Mouse (Mus musculus) gastrocnemius, postnatal 25 days (tissue): ENCODE results near the gene Smarcc1. TPM values are rescaled to one million over a fixed set of nuclear protein-coding genes. Genes with fewer than 3 reads are reported as not detected.

Source experiments
- microRNA-seq, 2 experiments: library from miRNA; unstranded; fragments of <30 nt; microRNA quantifications; one replicate each; pipeline ENCODE4 v1.2.0; 2021; ENCODE audit warnings: borderline replicate concordance in 2 of 2
- total RNA-seq, 2 experiments: library from RNA; stranded (reverse); gene quantifications; 1 replicate in 1 of 2; 2 replicates in 1 of 2; pipeline ENCODE4 v1.2.3; 2021

The Smarcc1 gene
- total RNA-seq, 2 experiments from 2014 or later = 19.5 to 19.6 TPM

Small RNA genes lying within 50 kb of the gene (microRNA-seq; reads per million reads assigned to microRNA genes)
- 34.6 to 40.0 reads per million in 2 experiments for gene Mir6236

Other genes starting within 250 kb of the Smarcc1 start
- gene Cdc25a, start 242.1 kb upstream of the Smarcc1 start, total RNA-seq = 1 to 10 TPM; 3.6 to 3.7 TPM
- 100 to 1,000 TPM; 426 to 444 TPM for gene Map4, start 186.2 kb upstream of the Smarcc1 start, total RNA-seq
- 10 to 100 TPM; 28.7 to 29.9 TPM for gene Dhx30, start 122 bp downstream of the Smarcc1 start, total RNA-seq
- under 1 TPM; 0.19 to 0.31 TPM for gene Cspg5, start 126.1 kb downstream of the Smarcc1 start, total RNA-seq
- 1 to 10 TPM; 2.4 to 2.6 TPM for gene Elp6, start 187.5 kb downstream of the Smarcc1 start, total RNA-seq
- 10 to 100 TPM; 17.0 to 21.5 TPM for gene Scap, start 215.6 kb downstream of the Smarcc1 start, total RNA-seq